Mouse (Mus musculus): ENCODE measurements around the gene Add1.

- TF ChIP-seq GATA1 (IDR thresholded peaks at IDR 0.05; ENCODE audit: low read length) (no peak), TAL1 (IDR thresholded peaks at IDR 0.05; ENCODE audit: low read length) (no peak)
These were observed 59.5 kb downstream of the Add1 start for GRCm38 (mm10) chr5:34632996-34633395.

Data from erythroblast, embryonic 14.5 days (primary cell).